Mouse (Mus musculus): ENCODE results near the gene Amacr. TPM values are rescaled to one million over a fixed set of nuclear protein-coding genes. Genes with fewer than 3 reads are reported as not detected.

The Amacr gene
- 8.5 and 9.8 TPM in 2 replicates for polyA plus RNA-seq (2016; fragmentation: Nextera tagmentation; extraction: Ambion mirVana)

GRCm38 (mm10) chr15:10981377-10982063 lies at the start of gene Amacr:
Gene Amacr, plus strand, starts transcription at chr15:10981756.
- H3K27ac ChIP-seq (replicated peaks), result peak within 1 kb of the TSS; percentile 84
- under 1% methylated on average over 52 of the region's 52 CpGs for WGBS

GRCm38 (mm10) chr15:10933930-10934329 lies 47.6 kb upstream of the Amacr start:
- Histone ChIP-seq H3K4me2 (replicated peaks) (no peak overlapping the region), H3K4me1 (no peaks in the 10 kb centered on the region), H3K9ac (replicated peaks) (no peak overlapping the region), H3K36me3 (no peaks in the 10 kb centered on the region), H3K9me3 (no peaks in the 10 kb centered on the region), H3K27me3 (no peaks in the 10 kb centered on the region), H3K27ac (replicated peaks) (no peak overlapping the region), H3K4me3 (no peak overlapping the region)
- WGBS, result 67% methylated on average over 1 of the region's 1 CpGs
- no peak for ATAC-seq (ENCODE audit: low FRiP score, low read depth)

More at GRCm38 (mm10) chr15:10981377-10982063, at the start of gene Amacr:
- peak within 1 kb of the TSS; percentile 72 for H3K4me3 ChIP-seq
- H3K9me3 ChIP-seq, result no peaks in the 10 kb centered on the region
- peaks cover 9% of the 10 kb centered on the region for H3K4me1 ChIP-seq
- peak; percentile 100 for ATAC-seq (ENCODE audit: low FRiP score, low read depth)
- H3K36me3 ChIP-seq, result no peaks in the 10 kb centered on the region
- H3K27me3 ChIP-seq, result no peaks in the 10 kb centered on the region
- peak within 1 kb of the TSS; percentile 69 for H3K4me2 ChIP-seq (replicated peaks)
- peak within 1 kb of the TSS; percentile 72 for H3K9ac ChIP-seq (replicated peaks)

GRCm38 (mm10) chr15:10940148-10941108 lies 41.1 kb upstream of the Amacr start:
- Histone ChIP-seq H3K4me3 (no peak overlapping the region), H3K9ac (replicated peaks) (no peak overlapping the region), H3K27ac (replicated peaks) (no peak overlapping the region), H3K4me2 (replicated peaks) (no peak overlapping the region), H3K36me3 (no peaks in the 10 kb centered on the region), H3K4me1 (no peaks in the 10 kb centered on the region), H3K27me3 (no peaks in the 10 kb centered on the region), H3K9me3 (no peaks in the 10 kb centered on the region)
- WGBS, result 83% methylated on average over 15 of the region's 15 CpGs
- ATAC-seq (ENCODE audit: low FRiP score, low read depth), result no peak

GRCm38 (mm10) chr15:10941901-10942300 lies 39.7 kb upstream of the Amacr start:
- Histone ChIP-seq H3K27me3 (no peaks in the 10 kb centered on the region), H3K9ac (replicated peaks) (no peak overlapping the region), H3K4me2 (replicated peaks) (no peak overlapping the region), H3K4me3 (no peak overlapping the region), H3K9me3 (no peaks in the 10 kb centered on the region), H3K4me1 (no peaks in the 10 kb centered on the region), H3K27ac (replicated peaks) (no peak overlapping the region), H3K36me3 (no peaks in the 10 kb centered on the region)
- 80% methylated on average over 6 of the region's 6 CpGs for WGBS
- no peak for ATAC-seq (ENCODE audit: low FRiP score, low read depth)

- Histone ChIP-seq H3K9ac (replicated peaks) (no peak overlapping the region), H3K27ac (replicated peaks) (no peak overlapping the region), H3K4me1 (no peaks in the 10 kb centered on the region), H3K27me3 (no peaks in the 10 kb centered on the region), H3K4me3 (no peak overlapping the region), H3K9me3 (no peaks in the 10 kb centered on the region), H3K36me3 (no peaks in the 10 kb centered on the region), H3K4me2 (replicated peaks) (no peak overlapping the region)
- 86% methylated on average over 1 of the region's 1 CpGs for WGBS
- no peak for ATAC-seq (ENCODE audit: low FRiP score, low read depth)
Observed at GRCm38 (mm10) chr15:10947852-10948251, 33.7 kb upstream of the Amacr start.

GRCm38 (mm10) chr15:10951951-10952759 lies 29.4 kb upstream of the Amacr start, which contains the start of gene C1qtnf3:
Gene C1qtnf3, plus strand, starts transcription at chr15:10952332.
- Histone ChIP-seq H3K9me3 (no peaks in the 10 kb centered on the region), H3K4me3 (no peak within 1 kb of the TSS), H3K27ac (replicated peaks) (no peak within 1 kb of the TSS), H3K27me3 (no peaks in the 10 kb centered on the region), H3K36me3 (no peaks in the 10 kb centered on the region), H3K4me2 (replicated peaks) (no peak within 1 kb of the TSS), H3K9ac (replicated peaks) (no peak within 1 kb of the TSS), H3K4me1 (no peaks in the 10 kb centered on the region)
- ATAC-seq (ENCODE audit: low FRiP score, low read depth), result no peak
- 84% methylated on average over 23 of the region's 23 CpGs for WGBS

- H3K27me3 ChIP-seq, result no peaks in the 10 kb centered on the region
- ATAC-seq (ENCODE audit: low FRiP score, low read depth), result no peak
- no peaks in the 10 kb centered on the region for H3K36me3 ChIP-seq
- 41% methylated on average over 4 of the region's 4 CpGs for WGBS
- no peak overlapping the region for H3K4me3 ChIP-seq
- H3K4me1 ChIP-seq, result no peaks in the 10 kb centered on the region
- H3K9ac ChIP-seq (replicated peaks), result no peak overlapping the region
- H3K27ac ChIP-seq (replicated peaks), result no peak overlapping the region
- H3K4me2 ChIP-seq (replicated peaks), result no peak overlapping the region
- no peaks in the 10 kb centered on the region for H3K9me3 ChIP-seq
Observed at GRCm38 (mm10) chr15:10952760-10953305, 28.7 kb upstream of the Amacr start.

- H3K4me2 ChIP-seq (replicated peaks), result no peak overlapping the region
- no peak overlapping the region for H3K4me3 ChIP-seq
- no peaks in the 10 kb centered on the region for H3K9me3 ChIP-seq
- no peaks in the 10 kb centered on the region for H3K36me3 ChIP-seq
- no peaks in the 10 kb centered on the region for H3K4me1 ChIP-seq
- H3K27ac ChIP-seq (replicated peaks), result no peak overlapping the region
- WGBS, result 74% methylated on average over 1 of the region's 1 CpGs
- H3K9ac ChIP-seq (replicated peaks), result no peak overlapping the region
- H3K27me3 ChIP-seq, result no peaks in the 10 kb centered on the region
- ATAC-seq (ENCODE audit: low FRiP score, low read depth), result no peak
Observed at GRCm38 (mm10) chr15:10953465-10953864, 28.1 kb upstream of the Amacr start.

- 90% methylated on average over 6 of the region's 6 CpGs for WGBS
- no peaks in the 10 kb centered on the region for H3K36me3 ChIP-seq
- no peak for ATAC-seq (ENCODE audit: low FRiP score, low read depth)
Observed at GRCm38 (mm10) chr15:10954381-10955016, 27.1 kb upstream of the Amacr start.

GRCm38 (mm10) chr15:10955156-10955555 lies 26.4 kb upstream of the Amacr start:
- H3K4me1 ChIP-seq, result no peaks in the 10 kb centered on the region
- 72% methylated on average over 5 of the region's 5 CpGs for WGBS

More at GRCm38 (mm10) chr15:10954381-10955016, 27.1 kb upstream of the Amacr start:
- no peak overlapping the region for H3K27ac ChIP-seq (replicated peaks)
- H3K4me2 ChIP-seq (replicated peaks), result no peak overlapping the region
- H3K9ac ChIP-seq (replicated peaks), result no peak overlapping the region
- no peaks in the 10 kb centered on the region for H3K4me1 ChIP-seq
- H3K27me3 ChIP-seq, result no peaks in the 10 kb centered on the region
- no peaks in the 10 kb centered on the region for H3K9me3 ChIP-seq
- no peak overlapping the region for H3K4me3 ChIP-seq

GRCm38 (mm10) chr15:10956706-10957105 lies 24.9 kb upstream of the Amacr start:
- Histone ChIP-seq H3K4me3 (no peak overlapping the region), H3K9ac (replicated peaks) (no peak overlapping the region), H3K27ac (replicated peaks) (no peak overlapping the region), H3K9me3 (no peaks in the 10 kb centered on the region), H3K4me1 (no peaks in the 10 kb centered on the region), H3K27me3 (no peaks in the 10 kb centered on the region), H3K36me3 (no peaks in the 10 kb centered on the region), H3K4me2 (replicated peaks) (no peak overlapping the region)
- no peak for ATAC-seq (ENCODE audit: low FRiP score, low read depth)
- WGBS, result 60% methylated on average over 3 of the region's 3 CpGs

More at GRCm38 (mm10) chr15:10955156-10955555, 26.4 kb upstream of the Amacr start:
- no peak overlapping the region for H3K9ac ChIP-seq (replicated peaks)
- H3K27me3 ChIP-seq, result no peaks in the 10 kb centered on the region
- H3K4me2 ChIP-seq (replicated peaks), result no peak overlapping the region
- H3K4me3 ChIP-seq, result no peak overlapping the region
- no peak for ATAC-seq (ENCODE audit: low FRiP score, low read depth)
- H3K27ac ChIP-seq (replicated peaks), result no peak overlapping the region
- H3K36me3 ChIP-seq, result no peaks in the 10 kb centered on the region
- no peaks in the 10 kb centered on the region for H3K9me3 ChIP-seq

All from midbrain, embryonic 12.5 days (tissue).